Mouse (Mus musculus) hindbrain, embryonic 14.5 days (tissue): ENCODE data around the gene Ghdc. TPM values are rescaled to one million over a fixed set of nuclear protein-coding genes. Genes with fewer than 3 reads are reported as not detected.

Experiments
- ATAC-seq: fragments of 200-750 bp; cut with Nextera tagmentation; 2 replicates; pipeline ENCODE4 v1.8.0; 2017; ENCODE audit warnings: moderate number of reproducible peaks, mild to moderate bottlenecking, moderate TSS enrichment, moderate library complexity; ENCODE audit not compliant: low FRiP score
- DNase-seq: peaks from one replicate; pipeline ENCODE4 v3.0.0-alpha.2; 2015; ENCODE audit warnings: low spot score
- H3K27ac ChIP-seq: fragments of 300-500 bp; sonication (generic); 2 replicates; pipeline ENCODE4 v1.5.1; 2014; ENCODE audit warnings: mild to moderate bottlenecking, moderate library complexity
- H3K27me3 ChIP-seq: fragments of 300-500 bp; sonication (generic); 2 replicates; pipeline ENCODE4 v1.6.1; 2014; ENCODE audit warnings: mild to moderate bottlenecking, low read length, mixed read lengths; ENCODE audit not compliant: control insufficient read depth, insufficient read depth
- H3K36me3 ChIP-seq: fragments of 300-500 bp; sonication (generic); replicated peaks from 2 replicates; pipeline ENCODE4 v1.6.1; 2014; ENCODE audit not compliant: control insufficient read depth, insufficient read depth
- H3K4me1 ChIP-seq: fragments of 300-500 bp; sonication (generic); replicated peaks from 2 replicates; pipeline ENCODE4 v1.6.1; 2014; ENCODE audit warnings: antibody characterized with exemption, low read length, mixed read lengths; ENCODE audit not compliant: control insufficient read depth, insufficient read depth
- H3K4me2 ChIP-seq: fragments of 300-500 bp; sonication (generic); replicated peaks from 2 replicates; pipeline ENCODE4 v1.6.1; 2014; ENCODE audit warnings: mild to moderate bottlenecking, moderate library complexity
- H3K4me3 ChIP-seq: fragments of 300-500 bp; sonication (generic); replicated peaks from 2 replicates; pipeline ENCODE4 v1.5.1; 2014; ENCODE audit warnings: mild to moderate bottlenecking, low read length
- H3K9ac ChIP-seq: fragments of 300-500 bp; sonication (generic); 2 replicates; pipeline ENCODE4 v1.6.1; 2014
- H3K9me3 ChIP-seq: fragments of 300-500 bp; sonication (generic); 2 replicates; pipeline ENCODE4 v1.6.1; 2016; ENCODE audit warnings: low read length; ENCODE audit not compliant: control insufficient read depth
- WGBS: fragments of 180-500 bp; shearing (Covaris S2); extraction: QIAGEN DNeasy Blood & Tissue Kit; methylation state at CpG from one replicate; pipeline ENCODE4 v1.1.7; 2014; 5-methylcytosine and 5-hydroxymethylcytosine counted together
- polyA plus RNA-seq: library from polyadenylated mRNA; unstranded; fragments of >200 nt; fragmentation: Nextera tagmentation; extraction: Ambion mirVana; gene quantifications from 2 replicates; pipeline ENCODE4 v1.2.1, GENCODE M21; 2014

Ghdc gene
- polyA plus RNA-seq, 1 experiment from 2014 or later, result 4.4 TPM

DNA sequence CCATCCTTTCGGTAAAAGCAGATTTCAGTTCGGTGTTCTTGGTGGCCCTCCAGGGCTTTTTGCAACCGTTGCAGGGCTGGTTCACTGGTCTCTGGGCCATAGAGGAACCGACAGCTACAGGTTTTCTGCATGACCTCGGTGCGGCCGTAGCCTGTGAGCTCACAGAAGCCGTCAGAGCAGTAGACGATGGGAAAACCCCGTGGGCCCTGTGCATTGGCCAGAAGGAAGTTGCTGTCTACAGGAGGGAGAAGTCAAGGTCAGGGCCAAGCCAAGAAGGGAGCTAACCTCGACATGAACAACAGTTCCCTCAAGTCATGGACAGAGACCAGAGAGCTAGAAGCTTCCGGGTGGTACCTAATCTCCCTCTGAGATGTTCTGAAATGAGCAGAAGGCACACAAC lies 13.2 kb downstream of the Ghdc start:
- no peak overlapping the region for H3K9ac ChIP-seq
- DNase-seq (no peak), ATAC-seq (no peak)
- no peaks in the 10 kb centered on the region for H3K27me3 ChIP-seq
- H3K4me2 ChIP-seq, result no peak overlapping the region
- H3K27ac ChIP-seq, result no peak overlapping the region
- no peak overlapping the region for H3K4me3 ChIP-seq
- H3K36me3 ChIP-seq, result peaks cover 26% of the 10 kb centered on the region; the same call in 1 of the 2 replicates
- H3K4me1 ChIP-seq, result 0 out of 2 replicates have a peak, but pooled peaks cover 6% of the 10 kb centered on the region
- 91% methylated on average over 12 of the region's 12 CpGs for WGBS
- no peaks in the 10 kb centered on the region for H3K9me3 ChIP-seq

- no peak overlapping the region for H3K9ac ChIP-seq
- WGBS, result 74% methylated on average over 6 of the region's 6 CpGs
- H3K36me3 ChIP-seq, result peaks cover 35% of the 10 kb centered on the region
- no peak overlapping the region for H3K27ac ChIP-seq
- no peak overlapping the region for H3K4me2 ChIP-seq
- 0 out of 2 replicates have a peak, but pooled peaks cover 6% of the 10 kb centered on the region for H3K4me1 ChIP-seq
- DNase-seq, result no peak
- no peak overlapping the region for H3K4me3 ChIP-seq
- no peak for ATAC-seq
- H3K27me3 ChIP-seq, result no peaks in the 10 kb centered on the region
- no peaks in the 10 kb centered on the region for H3K9me3 ChIP-seq
These were observed 14.3 kb downstream of the Ghdc start for GRCm38 (mm10) chr11:100756476-100756875.

- no peak for ATAC-seq
- 94% methylated on average over 3 of the region's 3 CpGs for WGBS
These were observed 16.1 kb downstream of the Ghdc start for GRCm38 (mm10) chr11:100754693-100755057.

DNA sequence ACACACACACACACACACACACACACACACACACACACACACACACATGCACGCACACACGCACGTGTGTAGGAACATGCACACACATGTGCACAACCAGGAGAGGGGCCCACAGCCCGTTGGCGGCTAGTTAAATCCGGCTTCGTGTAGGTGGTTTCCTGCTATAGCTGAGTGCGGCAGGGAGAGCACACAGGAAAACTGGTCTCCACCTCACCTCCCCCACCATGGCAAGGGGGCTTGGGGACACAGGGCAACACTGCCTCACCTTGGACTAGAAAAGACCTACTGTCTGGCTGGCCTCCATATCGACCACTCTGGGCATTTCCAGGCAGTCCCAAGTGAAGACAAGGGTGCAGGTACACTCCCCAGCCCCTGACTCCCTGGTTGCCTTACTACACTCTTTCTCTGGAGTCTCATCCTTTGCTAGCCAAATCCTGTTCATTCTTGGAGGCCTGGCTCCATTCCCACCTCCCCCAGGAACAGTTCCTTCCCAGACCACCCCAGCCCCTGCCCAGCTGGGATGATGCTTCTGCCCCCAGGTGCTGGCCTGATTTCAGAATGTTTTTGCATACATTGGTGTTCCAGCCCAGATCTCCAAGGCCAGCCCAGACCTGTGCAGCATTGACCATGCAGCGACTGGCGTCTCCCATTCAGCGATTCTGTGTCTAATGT lies 16.6 kb downstream of the Ghdc start:
- ATAC-seq, result no peak
- H3K9me3 ChIP-seq, result no peaks in the 10 kb centered on the region
- DNase-seq, result no peak
- no peaks in the 10 kb centered on the region for H3K27me3 ChIP-seq
- no peaks in the 10 kb centered on the region for H3K4me1 ChIP-seq
- no peak overlapping the region for H3K9ac ChIP-seq
- no peak overlapping the region for H3K27ac ChIP-seq
- WGBS, result 88% methylated on average over 12 of the region's 12 CpGs
- H3K36me3 ChIP-seq, result peaks cover 57% of the 10 kb centered on the region
- H3K4me3 ChIP-seq, result no peak overlapping the region
- no peak overlapping the region for H3K4me2 ChIP-seq

More at GRCm38 (mm10) chr11:100754693-100755057, 16.1 kb downstream of the Ghdc start:
- no peak overlapping the region for H3K4me3 ChIP-seq
- no peaks in the 10 kb centered on the region for H3K27me3 ChIP-seq
- peaks cover 52% of the 10 kb centered on the region for H3K36me3 ChIP-seq
- no peaks in the 10 kb centered on the region for H3K9me3 ChIP-seq
- no peaks in the 10 kb centered on the region for H3K4me1 ChIP-seq
- no peak overlapping the region for H3K27ac ChIP-seq
- no peak overlapping the region for H3K4me2 ChIP-seq
- no peak for DNase-seq
- no peak overlapping the region for H3K9ac ChIP-seq

- no peak overlapping the region for H3K9ac ChIP-seq
- H3K27me3 ChIP-seq, result no peaks in the 10 kb centered on the region
- WGBS, result 27% methylated on average over 10 of the region's 10 CpGs
- ATAC-seq (no peak), DNase-seq (no peak)
- no peaks in the 10 kb centered on the region for H3K9me3 ChIP-seq
- H3K36me3 ChIP-seq, result peaks cover 62% of the 10 kb centered on the region
- H3K4me3 ChIP-seq, result no peak overlapping the region
- no peak overlapping the region for H3K27ac ChIP-seq
- H3K4me2 ChIP-seq, result no peak overlapping the region
- no peaks in the 10 kb centered on the region for H3K4me1 ChIP-seq
These were observed 18.5 kb downstream of the Ghdc start for GRCm38 (mm10) chr11:100752294-100752693.

DNA sequence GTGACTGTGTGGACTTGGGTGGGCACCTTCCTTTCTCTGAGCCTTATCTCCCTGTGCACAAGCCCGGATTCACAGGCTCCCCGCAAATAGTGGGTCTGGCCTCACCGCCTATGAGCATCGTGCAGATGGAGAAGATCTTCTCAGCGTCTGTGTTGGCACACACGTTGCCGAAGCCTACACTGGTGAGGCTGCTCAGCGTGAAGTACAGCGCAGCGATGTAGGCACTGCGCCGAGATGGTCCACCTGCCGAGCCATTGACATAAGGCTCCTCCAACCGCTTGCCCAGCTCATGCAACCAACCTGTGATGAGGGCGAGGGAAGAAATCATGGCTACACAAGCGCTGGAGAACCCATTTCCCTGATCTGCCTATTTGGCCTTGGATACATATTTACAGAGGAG lies 20.6 kb downstream of the Ghdc start:
- H3K36me3 ChIP-seq, result peaks cover 51% of the 10 kb centered on the region
- no peaks in the 10 kb centered on the region for H3K27me3 ChIP-seq
- H3K27ac ChIP-seq, result no peak overlapping the region

GRCm38 (mm10) chr11:100749469-100749868 lies 21.3 kb downstream of the Ghdc start:
- DNase-seq (no peak), ATAC-seq (no peak)
- Histone ChIP-seq H3K27me3 (no peaks in the 10 kb centered on the region), H3K9me3 (no peaks in the 10 kb centered on the region), H3K4me1 (no peaks in the 10 kb centered on the region), H3K9ac (no peak overlapping the region), H3K4me3 (no peak overlapping the region), H3K27ac (no peak overlapping the region), H3K36me3 (peaks cover 49% of the 10 kb centered on the region), H3K4me2 (no peak overlapping the region)
- 47% methylated on average over 25 of the region's 25 CpGs for WGBS

More for the DNA sequence above, 20.6 kb downstream of the Ghdc start:
- no peaks in the 10 kb centered on the region for H3K4me1 ChIP-seq
- no peak overlapping the region for H3K9ac ChIP-seq
- H3K9me3 ChIP-seq, result no peaks in the 10 kb centered on the region
- WGBS, result 91% methylated on average over 16 of the region's 16 CpGs
- H3K4me3 ChIP-seq, result no peak overlapping the region
- DNase-seq, result no peak
- no peak overlapping the region for H3K4me2 ChIP-seq
- no peak for ATAC-seq

GRCm38 (mm10) chr11:100748620-100749019 lies 22.1 kb downstream of the Ghdc start:
- Histone ChIP-seq H3K9me3 (no peaks in the 10 kb centered on the region), H3K4me1 (no peaks in the 10 kb centered on the region), H3K27ac (no peak overlapping the region), H3K36me3 (peaks cover 41% of the 10 kb centered on the region), H3K27me3 (no peaks in the 10 kb centered on the region), H3K4me2 (no peak overlapping the region), H3K4me3 (no peak overlapping the region), H3K9ac (no peak overlapping the region)
- ATAC-seq, result no peak
- no peak for DNase-seq
- 84% methylated on average over 4 of the region's 4 CpGs for WGBS

DNA sequence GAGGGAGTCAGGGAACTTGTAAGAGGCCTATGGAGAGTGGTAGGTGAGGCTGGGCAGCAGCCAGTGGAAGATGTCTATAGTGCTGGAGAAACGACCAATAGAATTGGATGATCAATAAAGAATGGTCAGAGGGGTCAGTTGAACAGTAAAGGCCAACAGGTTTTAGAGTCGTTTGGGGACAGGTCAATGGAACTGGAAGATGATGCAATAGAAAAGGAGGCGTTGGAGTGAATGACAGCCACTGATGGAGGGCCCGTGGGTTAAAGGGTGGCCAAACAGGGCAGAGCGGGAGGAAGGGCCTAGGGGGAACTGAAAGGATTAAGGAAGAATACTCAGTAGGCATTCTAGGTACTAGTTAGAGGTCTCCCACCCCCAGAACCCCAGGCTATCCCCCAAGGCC lies 23.6 kb downstream of the Ghdc start:
- ATAC-seq, result no peak
- 67% methylated on average over 5 of the region's 5 CpGs for WGBS
- peaks cover 48% of the 10 kb centered on the region for H3K36me3 ChIP-seq

GRCm38 (mm10) chr11:100746546-100746945 lies 24.2 kb downstream of the Ghdc start:
- ATAC-seq (no peak), DNase-seq (no peak)
- H3K9me3 ChIP-seq, result no peaks in the 10 kb centered on the region
- peaks cover 47% of the 10 kb centered on the region for H3K36me3 ChIP-seq
- H3K27ac ChIP-seq, result no peak overlapping the region
- no peak overlapping the region for H3K4me3 ChIP-seq
- no peak overlapping the region for H3K9ac ChIP-seq
- 82% methylated on average over 10 of the region's 10 CpGs for WGBS
- H3K4me2 ChIP-seq, result no peak overlapping the region
- no peaks in the 10 kb centered on the region for H3K4me1 ChIP-seq
- no peaks in the 10 kb centered on the region for H3K27me3 ChIP-seq

More for the DNA sequence above, 23.6 kb downstream of the Ghdc start:
- Histone ChIP-seq H3K4me3 (no peak overlapping the region), H3K4me2 (no peak overlapping the region), H3K9ac (no peak overlapping the region), H3K27me3 (no peaks in the 10 kb centered on the region), H3K9me3 (no peaks in the 10 kb centered on the region), H3K27ac (no peak overlapping the region), H3K4me1 (no peaks in the 10 kb centered on the region)
- no peak for DNase-seq
